Mouse (Mus musculus) heart, postnatal 0 days (tissue): ENCODE measurements around the gene Fyttd1.

Experiments
- CTCF ChIP-seq: IDR thresholded peaks from 2 replicates; pipeline ENCODE4 v1.5.1; 2016; ENCODE audit warnings: antibody characterized with exemption, control low read depth, low read depth
- EP300 ChIP-seq: IDR thresholded peaks from 2 replicates; pipeline ENCODE4 v1.6.1; 2016; ENCODE audit warnings: antibody characterized with exemption, low read depth

GRCm38 (mm10) chr16:32929918-32930317 lies 52.6 kb downstream of the Fyttd1 start:
- no peak for TF ChIP-seq EP300
- TF ChIP-seq CTCF: no peak
